Mouse (Mus musculus): Measurements from ENCODE around the gene Ctsh.

DNA sequence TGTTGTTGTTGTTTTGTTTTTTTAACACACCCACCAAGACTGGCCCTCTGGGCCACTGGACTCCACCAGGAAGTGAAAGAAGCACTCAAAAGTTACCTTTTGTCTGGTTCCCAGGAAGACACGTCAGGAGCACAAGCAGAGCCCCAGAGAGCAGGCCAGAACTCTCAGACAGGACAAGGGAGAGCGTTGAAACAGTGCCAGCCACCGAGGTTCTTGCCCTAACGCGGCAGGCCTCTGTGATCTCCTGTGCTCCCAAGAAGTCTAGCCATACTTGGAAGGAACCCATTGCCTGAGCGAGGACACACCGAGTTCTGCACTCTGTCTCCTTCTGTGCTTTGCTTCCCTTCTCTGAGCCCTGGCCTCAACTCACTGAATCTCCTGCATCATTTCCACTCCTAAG lies 16.2 kb downstream of the Ctsh start:
- TF ChIP-seq POLR2A (IDR thresholded peaks at IDR 0.05; ENCODE audit: extremely low read depth, insufficient read depth, low read length) = no peak
- TF ChIP-seq CTCF (IDR thresholded peaks at IDR 0.05; ENCODE audit: low read depth, low read length) = no peak

Measured in liver, adult 2 months (tissue).